Mouse (Mus musculus): ENCODE data around the gene Kmt2c.

Gene Kmt2c

DNA sequence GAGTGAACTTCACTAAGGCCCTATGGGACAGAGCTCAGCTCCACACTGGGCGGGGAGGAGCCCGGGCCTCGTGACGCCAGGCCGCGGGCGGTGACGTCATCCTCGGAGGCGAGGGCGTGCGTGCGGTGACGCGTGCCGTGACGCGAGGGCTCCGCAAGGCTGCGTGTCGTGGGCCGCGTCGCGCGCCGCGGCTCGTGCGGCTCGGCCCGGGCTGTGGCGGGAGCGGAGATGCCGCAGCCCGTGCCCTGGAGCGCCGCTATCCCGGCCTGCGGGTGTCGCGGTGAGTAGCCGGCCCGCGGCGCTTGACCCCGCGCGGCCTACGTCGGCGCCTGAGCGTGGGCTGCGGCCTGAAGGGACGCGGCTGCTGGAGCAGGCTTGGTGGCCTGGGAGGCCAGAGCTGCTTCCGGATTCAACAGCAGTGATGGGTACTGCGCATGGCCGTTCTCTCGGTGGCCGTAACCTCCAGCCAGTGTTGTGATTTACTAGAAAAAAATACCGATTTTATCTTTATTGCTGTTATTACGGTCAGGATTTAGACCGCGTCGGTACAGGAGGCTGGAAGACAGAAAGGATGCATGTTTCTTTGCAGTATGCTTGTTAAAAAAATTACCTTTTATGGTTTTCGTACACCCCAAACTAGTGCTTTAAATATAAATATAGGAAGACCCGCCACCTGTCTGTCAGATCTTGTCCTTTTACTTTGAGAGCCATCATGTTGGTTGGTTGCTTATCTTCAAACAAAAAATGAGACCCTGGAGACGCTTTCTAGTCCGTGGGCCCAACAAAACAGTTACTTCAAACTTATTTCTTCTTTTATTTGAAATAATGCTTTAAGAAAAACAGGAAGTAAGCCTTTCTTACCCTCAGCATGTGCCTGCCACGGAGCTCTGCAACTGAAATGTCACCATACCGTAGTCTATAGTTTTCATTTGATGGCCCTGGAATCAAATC is 275.6 kb downstream of the Kmt2c start, which contains the start of gene E130116L18Rik:
TSS of gene E130116L18Rik (minus strand) at position 402 of the 951 bp plus-strand sequence.
- DNase-seq (ENCODE audit: low read depth) = peak; percentile 63
